In the genomic region with DNA sequence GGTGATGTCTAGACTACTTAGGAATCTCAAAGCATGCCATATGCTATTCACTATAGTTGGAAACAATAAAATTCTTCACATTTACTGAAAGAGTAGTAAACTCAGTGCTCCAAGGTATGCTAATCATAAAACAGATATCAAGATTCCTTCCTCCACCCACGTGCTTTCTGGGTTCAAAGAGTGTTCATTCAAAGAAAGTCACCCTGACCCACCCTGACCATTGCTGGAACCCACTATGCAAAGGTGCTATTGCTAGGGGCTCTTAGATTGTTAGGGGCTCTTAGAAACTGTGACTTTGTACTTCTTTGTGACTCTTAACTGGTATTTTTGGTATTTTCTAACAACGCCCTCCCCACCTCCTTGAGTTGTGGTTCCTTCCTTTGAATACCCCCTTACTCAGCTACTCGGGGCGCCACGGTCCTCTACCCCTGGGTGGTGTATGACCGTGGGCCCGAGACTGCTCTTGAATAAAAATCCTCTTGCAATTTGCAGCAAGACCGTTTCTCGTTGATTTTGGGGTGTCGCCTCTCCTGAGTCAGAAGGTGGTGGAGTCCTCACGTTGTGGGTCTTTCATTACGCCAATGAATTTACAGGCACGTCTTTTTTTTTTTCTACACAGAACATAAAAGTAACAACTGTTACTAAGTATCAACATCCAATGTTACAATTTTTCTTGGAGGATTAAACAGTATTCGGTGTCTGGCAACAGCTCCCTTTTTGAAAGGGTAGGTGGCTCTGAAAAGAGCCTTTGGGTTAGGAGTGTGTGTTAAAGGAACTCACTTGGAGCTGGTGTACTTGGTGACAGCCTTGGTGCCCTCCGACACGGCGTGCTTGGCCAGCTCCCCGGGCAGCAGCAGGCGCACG, we compare ENCODE assay signal across 8 mouse cellular contexts. TPM values are rescaled to one million over a fixed set of nuclear protein-coding genes. Genes with fewer than 3 reads are reported as not detected.
DNase-seq lines count a peak whose midpoint lies in the region; ATAC-seq and TF ChIP-seq lines count a peak whose summit lies in the region.
"Not testable (repeated sequence)": the region's sequence is repeated elsewhere in the genome, so short reads cannot be mapped to it uniquely, and the experiment has no call there.

No protein-coding gene starts in this region.

- not testable (repeated sequence) for H3K27me3 ChIP-seq in forebrain, embryonic 16.5 days (replicated peaks; ENCODE audit: control insufficient read depth, insufficient read depth, low read length); hindbrain, embryonic 13.5 days; lung, embryonic 14.5 days (ENCODE audit: insufficient read depth, low read length); neural tube, embryonic 11.5 days (ENCODE audit: control insufficient read depth, insufficient read depth, low read length)

- not testable (repeated sequence) for ATAC-seq in forebrain, embryonic 16.5 days; hindbrain, embryonic 13.5 days (ENCODE audit: low FRiP score); lung, embryonic 14.5 days (ENCODE audit: insufficient read depth); neural tube, embryonic 11.5 days (ENCODE audit: insufficient read depth, low FRiP score, low TSS enrichment)

- H3K4me2 ChIP-seq in forebrain, embryonic 16.5 days (ENCODE audit: low read length): peak overlapping the region; percentile 53
- peak overlapping the region; percentile 74 for H3K4me2 ChIP-seq in hindbrain, embryonic 13.5 days
- H3K4me2 ChIP-seq in lung, embryonic 14.5 days: peak overlapping the region; percentile 87
- H3K4me2 ChIP-seq in neural tube, embryonic 11.5 days (ENCODE audit: low read depth): peak overlapping the region; percentile 64

- peak overlapping the region; percentile 85 for H3K27ac ChIP-seq in forebrain, embryonic 16.5 days (ENCODE audit: low read length)
- H3K27ac ChIP-seq in hindbrain, embryonic 13.5 days: peak overlapping the region; percentile 84
- peak overlapping the region; percentile 86; the same call in 1 of the 2 replicates for H3K27ac ChIP-seq in left cerebral cortex, adult 2 months
- peak overlapping the region; percentile 99 for H3K27ac ChIP-seq in lung, embryonic 14.5 days (ENCODE audit: low read depth)
- peak overlapping the region; percentile 93 for H3K27ac ChIP-seq in neural tube, embryonic 11.5 days (ENCODE audit: low read depth, low read length)

- H3K9me3 ChIP-seq in forebrain, embryonic 16.5 days (ENCODE audit: control insufficient read depth, low read length); hindbrain, embryonic 13.5 days; lung, embryonic 14.5 days (ENCODE audit: low read depth, low read length); neural tube, embryonic 11.5 days (ENCODE audit: control insufficient read depth, low read length): not testable (repeated sequence)

- H3K9ac ChIP-seq in forebrain, embryonic 16.5 days (replicated peaks; ENCODE audit: low read depth, low read length): peak overlapping the region; percentile 42
- peak overlapping the region; percentile 49; the same call in 1 of the 2 replicates for H3K9ac ChIP-seq in hindbrain, embryonic 13.5 days
- H3K9ac ChIP-seq in lung, embryonic 14.5 days: peak overlapping the region; percentile 82
- H3K9ac ChIP-seq in neural tube, embryonic 11.5 days (ENCODE audit: low read length): peak overlapping the region; percentile 63

- peaks cover 27% of the 10 kb centered on the region for H3K4me1 ChIP-seq in forebrain, embryonic 16.5 days (replicated peaks; ENCODE audit: control insufficient read depth, insufficient read depth, low read length)
- peaks cover 41% of the 10 kb centered on the region for H3K4me1 ChIP-seq in hindbrain, embryonic 13.5 days (replicated peaks)
- not testable (repeated sequence) for H3K4me1 ChIP-seq in lung, embryonic 14.5 days (ENCODE audit: insufficient read depth); neural tube, embryonic 11.5 days (ENCODE audit: control insufficient read depth, insufficient read depth, low read length)

- 5% methylated on average over 18 of the region's 20 CpGs for WGBS in forebrain, embryonic 16.5 days
- 9% methylated on average over 20 of the region's 20 CpGs for WGBS in hindbrain, embryonic 13.5 days
- 4% methylated on average over 17 of the region's 20 CpGs for WGBS in lung, embryonic 14.5 days
- 11% methylated on average over 17 of the region's 20 CpGs for WGBS in neural tube, embryonic 11.5 days

- peak; percentile 28 for DNase-seq in CD4-positive helper T cell, adult 2 months (ENCODE audit: low read depth, low spot score)
- peak; percentile 47 for DNase-seq in embryo, embryonic 11 days
- not testable (repeated sequence) for DNase-seq in left cerebral cortex, adult 2 months (ENCODE audit: extremely low spot score in 1 of 2, low spot score in 2 of 2)
- DNase-seq in lung, embryonic 14.5 days: peak; percentile 52
- peak; percentile 30 for DNase-seq in neural tube, embryonic 11.5 days (ENCODE audit: low spot score)
- DNase-seq in testis, postnatal 14 days (ENCODE audit: low spot score): peak; percentile 8

- TF ChIP-seq CTCF in left cerebral cortex, adult 2 months (IDR thresholded peaks at IDR 0.05); lung, embryonic 14.5 days (IDR thresholded peaks at IDR 0.05; ENCODE audit: low read depth): not testable (repeated sequence)

- H3K36me3 ChIP-seq in forebrain, embryonic 16.5 days (ENCODE audit: control insufficient read depth, insufficient read depth); hindbrain, embryonic 13.5 days; lung, embryonic 14.5 days (ENCODE audit: insufficient read depth); neural tube, embryonic 11.5 days (ENCODE audit: control insufficient read depth, insufficient read depth, low read length): not testable (repeated sequence)

- peak overlapping the region; percentile 41 for H3K4me3 ChIP-seq in forebrain, embryonic 16.5 days (replicated peaks; ENCODE audit: low read length)
- H3K4me3 ChIP-seq in hindbrain, embryonic 13.5 days: peak overlapping the region; percentile 50
- peak overlapping the region; percentile 55 for H3K4me3 ChIP-seq in left cerebral cortex, adult 2 months
- peak overlapping the region; percentile 45 for H3K4me3 ChIP-seq in lung, embryonic 14.5 days (ENCODE audit: low read depth, low read length)
- peak overlapping the region; percentile 45 for H3K4me3 ChIP-seq in neural tube, embryonic 11.5 days (ENCODE audit: low read depth, low read length)

- intact Hi-C loops in left cerebral cortex, adult 2 months (cut with DNase I): loop anchor here (5.0 kb wide), 1 partner anchor 41 kb away; the partner anchor contains the start of genes Hist1h2af and Hist1h4h

RNA-seq across cellular contexts. Expression of gene Hist1h2bf, which starts 0.7 kb away (rescaled TPM):
- polyA plus RNA-seq in forebrain, embryonic 16.5 days (2015; fragmentation: Nextera tagmentation; extraction: Ambion mirVana): 2.1 and 2.6 TPM in 2 replicates
- 1.2 and 3.0 TPM in 2 replicates for polyA plus RNA-seq in hindbrain, embryonic 13.5 days (2015; fragmentation: Nextera tagmentation; extraction: Ambion mirVana)
- total RNA-seq in left cerebral cortex, adult 2 months (2021): 10 to 100 TPM; 19.7 to 24.1 TPM
- 7.8 and 12.2 TPM in 2 replicates for polyA plus RNA-seq in lung, embryonic 14.5 days (2014; fragmentation: Nextera tagmentation; extraction: Ambion mirVana)
- polyA plus RNA-seq in neural tube, embryonic 11.5 days (2014; fragmentation: Nextera tagmentation; extraction: Ambion mirVana): 3.4 and 4.1 TPM in 2 replicates

RNA-seq across cellular contexts. Expression of gene Hist1h2ad, which starts 0.9 kb away (rescaled TPM):
- 1.2 and 3.4 TPM in 2 replicates for polyA plus RNA-seq in forebrain, embryonic 16.5 days (2015; fragmentation: Nextera tagmentation; extraction: Ambion mirVana)
- 0.61 and 2.7 TPM in 2 replicates for polyA plus RNA-seq in hindbrain, embryonic 13.5 days (2015; fragmentation: Nextera tagmentation; extraction: Ambion mirVana)
- 1 to 10 TPM; 3.8 to 9.0 TPM for total RNA-seq in left cerebral cortex, adult 2 months (2021)
- 4.2 and 4.9 TPM in 2 replicates for polyA plus RNA-seq in lung, embryonic 14.5 days (2014; fragmentation: Nextera tagmentation; extraction: Ambion mirVana)
- 0.90 and 4.0 TPM in 2 replicates for polyA plus RNA-seq in neural tube, embryonic 11.5 days (2014; fragmentation: Nextera tagmentation; extraction: Ambion mirVana)

RNA-seq across cellular contexts. Expression of gene Hist1h2bg, which starts 2.1 kb away (rescaled TPM):
- polyA plus RNA-seq in forebrain, embryonic 16.5 days (2015; fragmentation: Nextera tagmentation; extraction: Ambion mirVana): 2.1 and 6.2 TPM in 2 replicates
- polyA plus RNA-seq in hindbrain, embryonic 13.5 days (2015; fragmentation: Nextera tagmentation; extraction: Ambion mirVana): 2.8 TPM in 2 replicates
- total RNA-seq in left cerebral cortex, adult 2 months (2021): 10 to 100 TPM; 68.0 to 71.2 TPM
- 14.9 TPM in 2 replicates for polyA plus RNA-seq in lung, embryonic 14.5 days (2014; fragmentation: Nextera tagmentation; extraction: Ambion mirVana)
- 6.9 and 10.2 TPM in 2 replicates for polyA plus RNA-seq in neural tube, embryonic 11.5 days (2014; fragmentation: Nextera tagmentation; extraction: Ambion mirVana)

RNA-seq across cellular contexts. Expression of gene Hist1h2ae, which starts 2.2 kb away (rescaled TPM):
- 33.0 and 46.2 TPM in 2 replicates for polyA plus RNA-seq in forebrain, embryonic 16.5 days (2015; fragmentation: Nextera tagmentation; extraction: Ambion mirVana)
- 26.4 and 29.3 TPM in 2 replicates for polyA plus RNA-seq in hindbrain, embryonic 13.5 days (2015; fragmentation: Nextera tagmentation; extraction: Ambion mirVana)
- 1 to 10 TPM; 2.4 to 5.0 TPM for total RNA-seq in left cerebral cortex, adult 2 months (2021)
- polyA plus RNA-seq in lung, embryonic 14.5 days (2014; fragmentation: Nextera tagmentation; extraction: Ambion mirVana): 164 and 166 TPM in 2 replicates
- polyA plus RNA-seq in neural tube, embryonic 11.5 days (2014; fragmentation: Nextera tagmentation; extraction: Ambion mirVana): 61.5 and 64.3 TPM in 2 replicates

RNA-seq across cellular contexts. Expression of gene Hist1h3d, which starts 2.3 kb away (rescaled TPM):
- polyA plus RNA-seq in forebrain, embryonic 16.5 days (2015; fragmentation: Nextera tagmentation; extraction: Ambion mirVana): 2.2 and 2.8 TPM in 2 replicates
- polyA plus RNA-seq in hindbrain, embryonic 13.5 days (2015; fragmentation: Nextera tagmentation; extraction: Ambion mirVana): 1.6 and 2.7 TPM in 2 replicates
- total RNA-seq in left cerebral cortex, adult 2 months (2021): 1 to 10 TPM; 6.9 to 9.9 TPM
- 10.0 and 13.9 TPM in 2 replicates for polyA plus RNA-seq in lung, embryonic 14.5 days (2014; fragmentation: Nextera tagmentation; extraction: Ambion mirVana)
- polyA plus RNA-seq in neural tube, embryonic 11.5 days (2014; fragmentation: Nextera tagmentation; extraction: Ambion mirVana): 8.1 and 10.4 TPM in 2 replicates
